ENCODE assay signal across 8 mouse cellular contexts in the genomic region with DNA sequence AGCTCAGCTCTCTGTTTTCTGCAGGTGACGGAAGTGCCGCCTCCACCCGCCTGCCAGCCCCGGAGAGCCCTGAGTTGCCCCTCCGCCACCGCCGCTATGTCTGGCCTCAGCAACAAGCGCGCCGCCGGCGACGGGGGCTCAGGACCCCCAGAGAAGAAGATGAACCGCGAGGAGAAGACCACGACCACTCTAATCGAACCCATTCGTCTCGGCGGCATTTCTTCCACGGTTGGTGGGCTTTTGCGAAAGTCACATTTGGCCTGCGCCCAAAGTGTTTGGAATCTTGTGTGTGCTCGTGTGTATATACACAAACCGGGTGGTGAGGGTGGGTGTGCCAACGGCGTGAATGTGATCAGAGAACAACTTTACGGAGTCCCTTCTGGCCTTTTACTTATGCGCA. TPM values are rescaled to one million over a fixed set of nuclear protein-coding genes. Genes with fewer than 3 reads are reported as not detected.
A peak's percentile ranks its signal among the peaks of the same experiment; 100 is the strongest.
DNase-seq lines count a peak whose midpoint lies in the region; ATAC-seq lines count a peak whose summit lies in the region.

No protein-coding gene starts in this region.

- no peaks in the 10 kb centered on the region for H3K9me3 ChIP-seq in lung, embryonic 16.5 days (ENCODE audit: control insufficient read depth, low read length)
- no peaks in the 10 kb centered on the region for H3K9me3 ChIP-seq in embryonic facial prominence, embryonic 14.5 days (ENCODE audit: control insufficient read depth, low read length)
- H3K9me3 ChIP-seq in limb, embryonic 10.5 days (replicated peaks): no peaks in the 10 kb centered on the region
- no peaks in the 10 kb centered on the region for H3K9me3 ChIP-seq in neural tube, embryonic 15.5 days (replicated peaks)

- peak overlapping the region; percentile 93 for H3K4me3 ChIP-seq in lung, embryonic 16.5 days (ENCODE audit: low read length)
- peak overlapping the region; percentile 95 for H3K4me3 ChIP-seq in embryonic facial prominence, embryonic 14.5 days (ENCODE audit: low read depth, low read length)
- peak overlapping the region; percentile 94 for H3K4me3 ChIP-seq in limb, embryonic 10.5 days
- H3K4me3 ChIP-seq in neural tube, embryonic 15.5 days (replicated peaks): peak overlapping the region; percentile 81

- peak overlapping the region; percentile 95 for H3K9ac ChIP-seq in lung, embryonic 16.5 days (ENCODE audit: low read length)
- H3K9ac ChIP-seq in embryonic facial prominence, embryonic 14.5 days (ENCODE audit: low read depth, low read length): peak overlapping the region; percentile 94
- H3K9ac ChIP-seq in neural tube, embryonic 15.5 days (replicated peaks): peak overlapping the region; percentile 77

- no peaks in the 10 kb centered on the region for H3K27me3 ChIP-seq in lung, embryonic 16.5 days (ENCODE audit: control insufficient read depth, insufficient read depth, low read depth, low read length)
- no peaks in the 10 kb centered on the region for H3K27me3 ChIP-seq in embryonic facial prominence, embryonic 14.5 days (replicated peaks; ENCODE audit: control insufficient read depth, insufficient read depth, low read length)
- H3K27me3 ChIP-seq in limb, embryonic 10.5 days (ENCODE audit: low read depth, poor library complexity, severe bottlenecking): no peaks in the 10 kb centered on the region
- H3K27me3 ChIP-seq in neural tube, embryonic 15.5 days (replicated peaks): no peaks in the 10 kb centered on the region

- 3% methylated on average over 29 of the region's 29 CpGs for WGBS in lung, embryonic 16.5 days
- WGBS in embryonic facial prominence, embryonic 14.5 days: 4% methylated on average over 29 of the region's 29 CpGs
- WGBS in limb, embryonic 10.5 days: 6% methylated on average over 29 of the region's 29 CpGs
- 6% methylated on average over 29 of the region's 29 CpGs for WGBS in neural tube, embryonic 15.5 days

- peak overlapping the region; percentile 68 for H3K27ac ChIP-seq in lung, embryonic 16.5 days (ENCODE audit: low read length)
- peak overlapping the region; percentile 77; the same call in 1 of the 2 replicates for H3K27ac ChIP-seq in embryonic facial prominence, embryonic 14.5 days (replicated peaks; ENCODE audit: low read depth, low read length)
- H3K27ac ChIP-seq in limb, embryonic 10.5 days: peak overlapping the region; percentile 88
- H3K27ac ChIP-seq in neural tube, embryonic 15.5 days (replicated peaks): peak overlapping the region; percentile 80

- no peak for ATAC-seq in lung, embryonic 16.5 days (ENCODE audit: low read depth)
- ATAC-seq in embryonic facial prominence, embryonic 14.5 days (ENCODE audit: low read depth): no peak
- ATAC-seq in neural tube, embryonic 15.5 days (ENCODE audit: low FRiP score): no peak

- peaks cover 16% of the 10 kb centered on the region for H3K4me1 ChIP-seq in lung, embryonic 16.5 days (replicated peaks; ENCODE audit: control insufficient read depth, insufficient read depth, low read length)
- peaks cover 9% of the 10 kb centered on the region for H3K4me1 ChIP-seq in embryonic facial prominence, embryonic 14.5 days (ENCODE audit: control insufficient read depth, insufficient read depth, low read length)
- peaks cover 27% of the 10 kb centered on the region for H3K4me1 ChIP-seq in limb, embryonic 10.5 days
- H3K4me1 ChIP-seq in neural tube, embryonic 15.5 days: peaks cover 25% of the 10 kb centered on the region

- peaks cover 32% of the 10 kb centered on the region for H3K36me3 ChIP-seq in lung, embryonic 16.5 days (ENCODE audit: control insufficient read depth, insufficient read depth, low read length)
- peaks cover 56% of the 10 kb centered on the region for H3K36me3 ChIP-seq in embryonic facial prominence, embryonic 14.5 days (ENCODE audit: control insufficient read depth, insufficient read depth, low read length)
- peaks cover 58% of the 10 kb centered on the region for H3K36me3 ChIP-seq in limb, embryonic 10.5 days
- peaks cover 52% of the 10 kb centered on the region for H3K36me3 ChIP-seq in neural tube, embryonic 15.5 days

- DNase-seq in lung, postnatal 14 days: no peak
- DNase-seq in embryonic facial prominence, embryonic 14.5 days (ENCODE audit: low spot score): no peak
- DNase-seq in limb, embryonic 10.5 days (ENCODE audit: low spot score): no peak
- no peak for DNase-seq in urinary bladder, adult 18-20 months (ENCODE audit: low spot score in 2 of 2)
- DNase-seq in cerebellum, postnatal 4 days (ENCODE audit: low spot score in 2 of 2): no peak
- DNase-seq in c-Kit-positive CD71-positive TER-119-positive erythroid progenitor cells, embryonic 14.5 days (ENCODE audit: low spot score): no peak

- H3K4me2 ChIP-seq in lung, embryonic 16.5 days (ENCODE audit: low read depth, low read length): peak overlapping the region; percentile 82
- peak overlapping the region; percentile 88 for H3K4me2 ChIP-seq in embryonic facial prominence, embryonic 14.5 days (ENCODE audit: low read depth, low read length)
- peak overlapping the region; percentile 96 for H3K4me2 ChIP-seq in neural tube, embryonic 15.5 days

RNA-seq across cellular contexts. Expression of a gene that starts 0.3 kb away (rescaled TPM):
- 47.6 and 51.1 TPM in 2 replicates for polyA plus RNA-seq in lung, embryonic 16.5 days (2015; fragmentation: Nextera tagmentation; extraction: Ambion mirVana)
- polyA plus RNA-seq in embryonic facial prominence, embryonic 14.5 days (2014; fragmentation: Nextera tagmentation; extraction: Ambion mirVana): 35.9 and 47.7 TPM in 2 replicates
- 62.2 and 69.6 TPM in 2 replicates for polyA plus RNA-seq in limb, embryonic 10.5 days (2016; fragmentation: Nextera tagmentation; extraction: Ambion mirVana)
- 37.9 and 38.5 TPM in 2 replicates for polyA plus RNA-seq in neural tube, embryonic 15.5 days (2015; fragmentation: Nextera tagmentation; extraction: Ambion mirVana)

RNA-seq across cellular contexts. Expression of a gene that starts 0.5 kb away (rescaled TPM):
- polyA plus RNA-seq in lung, embryonic 16.5 days (2015; fragmentation: Nextera tagmentation; extraction: Ambion mirVana): 23.6 and 23.7 TPM in 2 replicates
- 9.9 and 10.4 TPM in 2 replicates for polyA plus RNA-seq in embryonic facial prominence, embryonic 14.5 days (2014; fragmentation: Nextera tagmentation; extraction: Ambion mirVana)
- 9.4 and 12.4 TPM in 2 replicates for polyA plus RNA-seq in limb, embryonic 10.5 days (2016; fragmentation: Nextera tagmentation; extraction: Ambion mirVana)
- 7.1 and 7.4 TPM in 2 replicates for polyA plus RNA-seq in neural tube, embryonic 15.5 days (2015; fragmentation: Nextera tagmentation; extraction: Ambion mirVana)

RNA-seq across cellular contexts. Expression of a gene that starts 15.8 kb away (rescaled TPM):
- polyA plus RNA-seq in lung, embryonic 16.5 days (2015; fragmentation: Nextera tagmentation; extraction: Ambion mirVana): 36.9 and 40.0 TPM in 2 replicates
- 35.2 TPM in 2 replicates for polyA plus RNA-seq in embryonic facial prominence, embryonic 14.5 days (2014; fragmentation: Nextera tagmentation; extraction: Ambion mirVana)
- polyA plus RNA-seq in limb, embryonic 10.5 days (2016; fragmentation: Nextera tagmentation; extraction: Ambion mirVana): 34.1 and 39.6 TPM in 2 replicates
- 57.4 and 60.6 TPM in 2 replicates for polyA plus RNA-seq in neural tube, embryonic 15.5 days (2015; fragmentation: Nextera tagmentation; extraction: Ambion mirVana)

RNA-seq across cellular contexts. Expression of a gene that starts 26.7 kb away (rescaled TPM):
- 12.5 and 12.6 TPM in 2 replicates for polyA plus RNA-seq in lung, embryonic 16.5 days (2015; fragmentation: Nextera tagmentation; extraction: Ambion mirVana)
- polyA plus RNA-seq in embryonic facial prominence, embryonic 14.5 days (2014; fragmentation: Nextera tagmentation; extraction: Ambion mirVana): 13.0 and 17.9 TPM in 2 replicates
- polyA plus RNA-seq in limb, embryonic 10.5 days (2016; fragmentation: Nextera tagmentation; extraction: Ambion mirVana): 29.0 and 32.9 TPM in 2 replicates
- polyA plus RNA-seq in neural tube, embryonic 15.5 days (2015; fragmentation: Nextera tagmentation; extraction: Ambion mirVana): 14.5 and 15.8 TPM in 2 replicates

RNA-seq across cellular contexts. Expression of a gene that starts 27.7 kb away (rescaled TPM):
- 8.4 and 8.7 TPM in 2 replicates for polyA plus RNA-seq in lung, embryonic 16.5 days (2015; fragmentation: Nextera tagmentation; extraction: Ambion mirVana)
- polyA plus RNA-seq in embryonic facial prominence, embryonic 14.5 days (2014; fragmentation: Nextera tagmentation; extraction: Ambion mirVana): 4.1 and 5.3 TPM in 2 replicates
- 3.1 and 4.1 TPM in 2 replicates for polyA plus RNA-seq in limb, embryonic 10.5 days (2016; fragmentation: Nextera tagmentation; extraction: Ambion mirVana)
- 6.9 and 7.3 TPM in 2 replicates for polyA plus RNA-seq in neural tube, embryonic 15.5 days (2015; fragmentation: Nextera tagmentation; extraction: Ambion mirVana)
